Comparison of ENCODE assay signal across 9 mouse cellular contexts in genomic region chr15:25413378-25413901, GRCm38 (mm10). TPM values are rescaled to one million over a fixed set of nuclear protein-coding genes. Genes with fewer than 3 reads are reported as not detected.
DNase-seq lines count a peak whose midpoint lies in the region; ATAC-seq and TF ChIP-seq lines count a peak whose summit lies in the region.
"Had no signal": no experiment of that assay in that cellular context is flagged by ENCODE, and none has a peak within 500 bp of the region (broad histone marks: within the 10 kb centered on the region; RNA-seq: fewer than 3 reads in every experiment).

Gene Basp1 (minus strand): TSS chr15:25413764.

- TF ChIP-seq EP300 in stomach, postnatal 0 days (optimal IDR thresholded peaks at IDR 0.05), result no peak

- no peak within 1 kb of the TSS for H3K27ac ChIP-seq in cerebellum, adult 2 months (ENCODE audit: insufficient read depth, low read length)
- peak within 1 kb of the TSS; percentile 100 for H3K27ac ChIP-seq in midbrain, postnatal 0 days (ENCODE audit: low read depth, low read length)
- peak within 1 kb of the TSS; percentile 71 for H3K27ac ChIP-seq in stomach, postnatal 0 days (replicated peaks)

- DNase-seq in cerebellum, adult 2 months, result peak; percentile 17 to 35
- DNase-seq in cerebellum, adult 11 months, result no peak
- peak; percentile 84 for DNase-seq in embryo, embryonic 10.5 days (ENCODE audit: low spot score)
- peak; percentile 36 for DNase-seq in kidney, adult 18-20 months
- DNase-seq in liver, result peak; percentile 62
- DNase-seq in midbrain, postnatal 0 days (ENCODE audit: low spot score), result peak; percentile 90
- DNase-seq in stomach, postnatal 0 days (ENCODE audit: low spot score), result peak; percentile 59

- TF ChIP-seq CTCF in cerebellum, adult 2 months (IDR thresholded peaks at IDR 0.05; ENCODE audit: borderline replicate concordance, insufficient read depth, low read depth, low read length), result no peak
- TF ChIP-seq CTCF in midbrain, postnatal 0 days (IDR thresholded peaks at IDR 0.05), result no peak
- TF ChIP-seq CTCF in stomach, postnatal 0 days (IDR thresholded peaks at IDR 0.05; ENCODE audit: low read depth), result no peak

- no peaks in the 10 kb centered on the region for H3K9me3 ChIP-seq in midbrain, postnatal 0 days (ENCODE audit: low read length)
- no peaks in the 10 kb centered on the region for H3K9me3 ChIP-seq in stomach, postnatal 0 days (ENCODE audit: control insufficient read depth, low read length)

- ATAC-seq in granulocyte monocyte progenitor cell, adult 5-6 weeks (replicated peaks; ENCODE audit: poor library complexity, severe bottlenecking), result peak; percentile 16
- ATAC-seq in midbrain, postnatal 0 days (ENCODE audit: low FRiP score), result peak; percentile 57
- ATAC-seq in stomach, postnatal 0 days (ENCODE audit: low FRiP score, low TSS enrichment), result peak; percentile 65

- peak within 1 kb of the TSS; percentile 100 for H3K9ac ChIP-seq in midbrain, postnatal 0 days (replicated peaks; ENCODE audit: low read length, poor library complexity, severe bottlenecking)
- peak within 1 kb of the TSS; percentile 67 for H3K9ac ChIP-seq in stomach, postnatal 0 days (ENCODE audit: low read length)

- H3K4me2 ChIP-seq in midbrain, postnatal 0 days (ENCODE audit: low read depth, low read length, poor library complexity, severe bottlenecking), result peak within 1 kb of the TSS; percentile 64
- peak within 1 kb of the TSS; percentile 77 for H3K4me2 ChIP-seq in stomach, postnatal 0 days (replicated peaks; ENCODE audit: low read depth)

- TF ChIP-seq POLR2A in cerebellum, adult 2 months (IDR thresholded peaks at IDR 0.05; ENCODE audit: borderline replicate concordance, insufficient read depth, low read length), result no peak

- no peaks in the 10 kb centered on the region for H3K36me3 ChIP-seq in midbrain, postnatal 0 days (ENCODE audit: insufficient read depth, low read length)
- H3K36me3 ChIP-seq in stomach, postnatal 0 days (ENCODE audit: control insufficient read depth, insufficient read depth, low read length), result no peaks in the 10 kb centered on the region
- H3K36me3 ChIP-seq: G1E had no signal

- 0 out of 2 replicates have a peak, but pooled peaks cover 2% of the 10 kb centered on the region for H3K4me1 ChIP-seq in cerebellum, adult 2 months (ENCODE audit: control insufficient read depth, insufficient read depth, low read length)
- peaks cover 13% of the 10 kb centered on the region; the same call in 1 of the 2 replicates for H3K4me1 ChIP-seq in midbrain, postnatal 0 days (ENCODE audit: insufficient read depth, low read length)
- no peaks in the 10 kb centered on the region for H3K4me1 ChIP-seq in stomach, postnatal 0 days (replicated peaks; ENCODE audit: control insufficient read depth, insufficient read depth)

- peaks cover 5% of the 10 kb centered on the region; the same call in 1 of the 2 replicates for H3K27me3 ChIP-seq in cerebellum, adult 2 months (ENCODE audit: control insufficient read depth, insufficient read depth, low read length)
- H3K27me3 ChIP-seq in midbrain, postnatal 0 days (ENCODE audit: insufficient read depth, low read length), result no peaks in the 10 kb centered on the region
- H3K27me3 ChIP-seq in stomach, postnatal 0 days (ENCODE audit: control insufficient read depth, insufficient read depth, low read length), result no peaks in the 10 kb centered on the region

- H3K4me3 ChIP-seq in cerebellum, adult 2 months (replicated peaks; ENCODE audit: insufficient read depth, low read depth, low read length), result peak within 1 kb of the TSS; percentile 64
- H3K4me3 ChIP-seq in midbrain, postnatal 0 days (ENCODE audit: low read depth, low read length), result peak within 1 kb of the TSS; percentile 99
- peak within 1 kb of the TSS; percentile 77 for H3K4me3 ChIP-seq in stomach, postnatal 0 days (ENCODE audit: low read depth, low read length)

- WGBS in cerebellum, adult 2 months, result under 1% methylated on average over 44 of the region's 60 CpGs
- WGBS in midbrain, postnatal 0 days, result under 1% methylated on average over 34 of the region's 60 CpGs
- 0% methylated on average over 31 of the region's 60 CpGs for WGBS in stomach, postnatal 0 days

RNA-seq across cellular contexts. Expression of gene Basp1, which starts in this region (rescaled TPM):
- polyA plus RNA-seq in cerebellum, adult 2 months (2012; rRNA removed), result 58.4 and 74.3 TPM in 2 replicates
- total RNA-seq in granulocyte monocyte progenitor cell, adult 5-6 weeks (2014; fragmentation: Nextera tagmentation), result 0.39 and 2.7 TPM in 2 replicates
- total RNA-seq in granulocyte monocyte progenitor cell, adult 5-6 weeks (2017), result 2.7 and 5.2 TPM in 2 replicates
- 1,178 and 1,429 TPM in 2 replicates for total RNA-seq in midbrain, postnatal 0 days (2014; rRNA removed)
- 480 and 547 TPM in 2 replicates for polyA plus RNA-seq in midbrain, postnatal 0 days (2015; fragmentation: Nextera tagmentation; extraction: Ambion mirVana)
- polyA plus RNA-seq in stomach, postnatal 0 days (2015; fragmentation: Nextera tagmentation; extraction: Ambion mirVana), result 19.6 and 20.7 TPM in 2 replicates
- total RNA-seq: G1E had no signal
- polyA plus RNA-seq: G1E had no signal

Comparison
In these comparisons a context has a peak if more than half of its experiments do, and no peak if none do; other contexts are left out.
1. RNA of gene Basp1 (total RNA-seq): 1,178 to 1,429 TPM in midbrain, postnatal 0 days; 0.39 to 5.2 TPM in granulocyte monocyte progenitor cell, adult 5-6 weeks; every median in the first group is over 100 times any median in the second.
2. Peak in every context shown above with its lines, with median percentiles within 50 percentile points of each other: H3K4me3 ChIP-seq and ATAC-seq.